Mouse (Mus musculus) stomach, embryonic 14.5 days (tissue): Measurements from ENCODE around the gene Kif19a. TPM values are rescaled to one million over a fixed set of nuclear protein-coding genes. Genes with fewer than 3 reads are reported as not detected.

ENCODE experiments used
- ATAC-seq: fragments of 200-750 bp; cut with Nextera tagmentation; 2 replicates; pipeline ENCODE4 v1.8.0; 2017; ENCODE audit warnings: low read depth, moderate TSS enrichment; ENCODE audit not compliant: insufficient number of reproducible peaks, insufficient read depth, low FRiP score
- H3K27ac ChIP-seq: fragments of 300-500 bp; sonication (generic); 2 replicates; pipeline ENCODE4 v1.5.1; 2014; ENCODE audit warnings: mild to moderate bottlenecking, low read length, moderate library complexity, mixed read lengths
- H3K27me3 ChIP-seq: fragments of 300-500 bp; sonication (generic); 2 replicates; pipeline ENCODE4 v1.6.1; 2014; ENCODE audit warnings: low read length, control low read depth, mixed read lengths; ENCODE audit not compliant: control insufficient read depth, insufficient read depth
- H3K36me3 ChIP-seq: fragments of 300-500 bp; sonication (generic); 2 replicates; pipeline ENCODE4 v1.6.1; 2014; ENCODE audit warnings: mild to moderate bottlenecking, control low read depth, low read length, moderate library complexity, mixed read lengths; ENCODE audit not compliant: control insufficient read depth, insufficient read depth
- H3K4me1 ChIP-seq: fragments of 300-500 bp; sonication (generic); 2 replicates; pipeline ENCODE4 v1.6.1; 2014; ENCODE audit warnings: low read length, control low read depth, mixed read lengths; ENCODE audit not compliant: control insufficient read depth, insufficient read depth
- H3K4me2 ChIP-seq: fragments of 300-500 bp; sonication (generic); replicated peaks from 2 replicates; pipeline ENCODE4 v1.6.1; 2014; ENCODE audit warnings: low read depth, low read length, control low read depth
- H3K4me3 ChIP-seq: fragments of 300-500 bp; sonication (generic); 2 replicates; pipeline ENCODE4 v1.5.1; 2014; ENCODE audit warnings: low read depth, low read length, control low read depth
- H3K9ac ChIP-seq: fragments of 300-500 bp; sonication (generic); replicated peaks from 2 replicates; pipeline ENCODE4 v1.6.1; 2014; ENCODE audit warnings: low read depth, mild to moderate bottlenecking, control low read depth, low read length, moderate library complexity, mixed read lengths
- H3K9me3 ChIP-seq: fragments of 300-500 bp; sonication (generic); 2 replicates; pipeline ENCODE4 v1.6.1; 2016; ENCODE audit warnings: low read depth, low read length, control low read depth; ENCODE audit not compliant: control insufficient read depth
- WGBS: fragments of 180-500 bp; shearing (Covaris S2); extraction: QIAGEN DNeasy Blood & Tissue Kit; methylation state at CpG from one replicate; pipeline ENCODE4 v1.1.7; 2014; 5-methylcytosine and 5-hydroxymethylcytosine counted together
- polyA plus RNA-seq: library from polyadenylated mRNA; unstranded; fragments of >200 nt; fragmentation: Nextera tagmentation; extraction: Ambion mirVana; gene quantifications from 2 replicates; pipeline ENCODE4 v1.2.1, GENCODE M21; 2014

The Kif19a gene
- 0.51 and 0.81 TPM in 2 replicates for polyA plus RNA-seq

- no peaks in the 10 kb centered on the region for H3K36me3 ChIP-seq
- no peaks in the 10 kb centered on the region for H3K9me3 ChIP-seq
- H3K4me1 ChIP-seq, result peaks cover 6% of the 10 kb centered on the region; the same call in 1 of the 2 replicates
- peak within 1 kb of the TSS; percentile 59 for H3K4me2 ChIP-seq
- ATAC-seq, result peak; percentile 87; the same call in 1 of the 2 replicates
- 3% methylated on average over 51 of the region's 51 CpGs for WGBS
- no peaks in the 10 kb centered on the region for H3K27me3 ChIP-seq
- no peak within 1 kb of the TSS for H3K27ac ChIP-seq
- H3K9ac ChIP-seq, result 0 out of 2 replicates have a peak within 1 kb of the TSS, but pooled peaks have one; percentile 21
- peak within 1 kb of the TSS; percentile 33 for H3K4me3 ChIP-seq
These were observed at the start of gene Kif19a for GRCm38 (mm10) chr11:114764820-114765818. Kif19a (plus strand) TSS chr11:114765388.

GRCm38 (mm10) chr11:114715531-114715930 lies 49.7 kb upstream of the Kif19a start:
- Histone ChIP-seq H3K4me3 (no peak overlapping the region), H3K27ac (no peak overlapping the region), H3K4me1 (no peaks in the 10 kb centered on the region), H3K9ac (no peak overlapping the region), H3K9me3 (no peaks in the 10 kb centered on the region), H3K36me3 (no peaks in the 10 kb centered on the region), H3K4me2 (no peak overlapping the region), H3K27me3 (no peaks in the 10 kb centered on the region)
- ATAC-seq, result no peak
- WGBS, result 70% methylated on average over 7 of the region's 7 CpGs

DNA sequence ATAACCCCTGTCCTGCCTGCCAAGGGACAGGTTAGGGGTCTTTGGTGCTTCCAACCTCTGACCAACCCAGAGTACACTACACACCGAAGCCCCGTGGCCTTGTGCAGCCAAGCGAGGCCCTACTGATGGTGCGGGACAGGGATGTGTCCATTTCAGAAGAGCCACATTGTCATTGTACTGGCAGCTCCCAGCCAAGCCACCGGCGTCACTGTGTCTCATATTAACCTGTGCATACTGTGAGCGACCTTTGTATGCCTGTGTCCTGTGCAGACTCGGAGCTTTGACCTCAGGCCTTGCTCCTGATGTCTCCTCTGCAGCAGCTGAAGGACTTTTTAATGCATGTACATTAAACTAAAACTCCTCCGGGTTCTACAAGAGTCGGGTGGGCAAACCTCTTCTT lies 44.7 kb upstream of the Kif19a start:
- Histone ChIP-seq H3K4me2 (no peak overlapping the region), H3K27me3 (no peaks in the 10 kb centered on the region), H3K4me1 (no peaks in the 10 kb centered on the region), H3K27ac (no peak overlapping the region), H3K36me3 (no peaks in the 10 kb centered on the region), H3K9ac (no peak overlapping the region), H3K4me3 (no peak overlapping the region), H3K9me3 (no peaks in the 10 kb centered on the region)
- no peak for ATAC-seq
- 86% methylated on average over 10 of the region's 10 CpGs for WGBS

- Histone ChIP-seq H3K36me3 (no peaks in the 10 kb centered on the region), H3K4me3 (no peak overlapping the region), H3K9me3 (no peaks in the 10 kb centered on the region), H3K27ac (no peak overlapping the region), H3K9ac (no peak overlapping the region), H3K4me1 (peaks cover 2% of the 10 kb centered on the region; the same call in 1 of the 2 replicates), H3K27me3 (no peaks in the 10 kb centered on the region), H3K4me2 (no peak overlapping the region)
- ATAC-seq, result no peak
- 76% methylated on average over 8 of the region's 8 CpGs for WGBS
These were observed 42.8 kb upstream of the Kif19a start for GRCm38 (mm10) chr11:114722438-114722837.

GRCm38 (mm10) chr11:114723030-114723429 lies 42.2 kb upstream of the Kif19a start:
- Histone ChIP-seq H3K9me3 (no peaks in the 10 kb centered on the region), H3K4me2 (no peak overlapping the region), H3K4me1 (peaks cover 6% of the 10 kb centered on the region; the same call in 1 of the 2 replicates), H3K36me3 (no peaks in the 10 kb centered on the region), H3K27me3 (no peaks in the 10 kb centered on the region), H3K4me3 (no peak overlapping the region), H3K27ac (no peak overlapping the region), H3K9ac (no peak overlapping the region)
- no peak for ATAC-seq
- WGBS, result 66% methylated on average over 13 of the region's 13 CpGs

DNA sequence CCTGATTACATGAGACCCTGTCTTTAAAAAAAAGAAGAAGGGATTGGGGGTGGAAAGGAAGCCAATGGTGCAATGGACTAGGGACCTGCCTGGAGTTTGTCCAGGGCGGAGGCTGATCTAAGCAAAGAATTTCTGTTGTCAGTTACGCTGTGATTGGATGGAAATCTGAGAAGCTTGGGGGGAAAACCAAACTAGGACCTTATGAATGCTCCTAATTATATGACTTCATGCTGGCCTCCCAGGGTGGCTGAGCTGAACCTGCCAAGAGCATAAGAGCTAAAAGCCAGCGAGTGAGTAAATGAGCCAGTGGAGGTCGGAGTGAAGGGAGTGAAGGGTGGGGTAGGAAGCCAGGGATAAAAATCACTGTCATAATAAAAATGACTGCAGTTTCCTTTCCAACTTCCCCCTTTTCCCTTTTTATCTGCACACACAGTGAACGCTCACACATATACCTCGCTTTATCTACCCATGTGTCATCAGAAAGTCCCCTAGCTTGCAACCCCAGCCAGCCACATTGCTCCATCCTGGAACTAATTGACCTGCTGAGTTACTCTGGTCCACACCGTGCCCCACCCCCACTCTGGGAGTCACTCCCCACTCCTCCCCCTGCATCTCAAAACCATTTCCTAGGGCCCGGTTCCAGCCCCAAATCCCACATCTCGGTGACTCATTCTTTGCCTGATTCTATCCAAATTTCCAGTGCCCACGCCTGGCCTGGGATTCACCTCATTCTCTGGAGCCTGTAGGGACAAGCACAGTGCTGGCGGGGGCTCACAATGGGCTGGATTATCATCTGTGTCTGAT lies 40.2 kb upstream of the Kif19a start:
- H3K4me1 ChIP-seq, result peaks cover 6% of the 10 kb centered on the region; the same call in 1 of the 2 replicates
- H3K27me3 ChIP-seq, result no peaks in the 10 kb centered on the region
- no peak overlapping the region for H3K4me3 ChIP-seq
- H3K4me2 ChIP-seq, result no peak overlapping the region
- peak; percentile 37; the same call in 1 of the 2 replicates for ATAC-seq
- H3K9me3 ChIP-seq, result no peaks in the 10 kb centered on the region
- H3K36me3 ChIP-seq, result no peaks in the 10 kb centered on the region
- H3K9ac ChIP-seq, result no peak overlapping the region
- WGBS, result 39% methylated on average over 11 of the region's 11 CpGs
- no peak overlapping the region for H3K27ac ChIP-seq

DNA sequence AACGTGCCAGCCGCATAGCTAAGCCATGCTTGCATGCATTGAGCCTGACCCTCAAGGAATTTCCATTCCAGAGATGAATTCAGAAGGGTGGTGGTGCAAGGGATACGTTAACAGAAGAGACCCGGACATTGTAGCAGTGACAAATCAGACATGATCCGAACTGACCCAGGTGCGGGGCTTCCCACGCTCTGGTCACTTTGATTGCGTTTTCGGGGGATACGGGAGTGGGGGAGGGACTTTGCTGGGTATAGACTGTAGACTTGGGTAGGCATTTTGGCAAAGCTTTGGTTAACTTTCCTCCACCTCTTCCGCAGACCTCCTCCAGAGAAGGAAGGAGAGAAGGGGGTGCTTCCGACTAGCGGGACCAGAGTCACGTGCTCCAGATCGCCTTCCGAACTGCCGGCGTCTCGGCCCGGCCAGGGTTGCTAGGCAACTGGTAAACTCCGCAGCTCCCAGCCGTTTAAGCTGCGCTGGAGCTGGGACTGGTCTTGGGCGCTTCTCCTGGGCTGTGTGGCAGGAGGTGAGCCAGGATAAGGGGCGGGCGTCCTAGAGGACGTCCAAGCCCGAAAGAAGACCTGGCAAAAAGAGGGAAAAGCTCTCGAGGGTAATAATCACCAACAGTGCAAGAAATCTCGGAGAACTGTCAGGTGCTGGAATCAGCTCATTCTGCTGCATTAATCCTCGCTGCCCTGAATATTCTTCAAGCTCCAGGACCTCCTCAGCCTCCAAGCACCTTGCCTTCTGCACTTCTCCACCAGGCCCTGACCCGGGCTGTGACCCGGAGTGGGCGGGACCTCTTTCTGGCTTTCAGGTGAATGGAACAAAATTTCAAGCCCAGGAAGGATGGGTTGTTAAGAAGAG lies 38.0 kb upstream of the Kif19a start, which contains the start of gene Dnaic2:
TSS of gene Dnaic2 (plus strand) at position 444 of the 861 bp plus-strand sequence.
- Histone ChIP-seq H3K9ac (no peak within 1 kb of the TSS), H3K9me3 (no peaks in the 10 kb centered on the region)

More for the DNA sequence above, 38.0 kb upstream of the Kif19a start, which contains the start of gene Dnaic2:
- WGBS, result 10% methylated on average over 34 of the region's 34 CpGs
- no peaks in the 10 kb centered on the region for H3K27me3 ChIP-seq
- peak within 1 kb of the TSS; percentile 45 for H3K4me2 ChIP-seq
- peak within 1 kb of the TSS; percentile 11 for H3K4me3 ChIP-seq
- peaks cover 6% of the 10 kb centered on the region; the same call in 1 of the 2 replicates for H3K4me1 ChIP-seq
- H3K36me3 ChIP-seq, result no peaks in the 10 kb centered on the region
- H3K27ac ChIP-seq, result no peak within 1 kb of the TSS
- ATAC-seq, result peak; percentile 83; the same call in 1 of the 2 replicates
